Mouse (Mus musculus) stomach, postnatal 0 days (tissue): ENCODE measurements around the gene Ikbke. TPM values are rescaled to one million over a fixed set of nuclear protein-coding genes. Genes with fewer than 3 reads are reported as not detected.

Experiments
- ATAC-seq: fragments of 200-750 bp; cut with Nextera tagmentation; 2 replicates; pipeline ENCODE4 v1.8.0; 2017; ENCODE audit not compliant: low FRiP score, low TSS enrichment
- DNase-seq: peaks from one replicate; pipeline ENCODE4 v3.0.0-alpha.2; 2016; ENCODE audit warnings: low spot score
- H3K27ac ChIP-seq: fragments of 300-500 bp; sonication (generic); replicated peaks from 2 replicates; pipeline ENCODE4 v1.5.1; 2014; ENCODE audit warnings: mild to moderate bottlenecking, control low read depth
- H3K27me3 ChIP-seq: fragments of 300-500 bp; sonication (generic); 2 replicates; pipeline ENCODE4 v1.6.1; 2014; ENCODE audit warnings: low read length; ENCODE audit not compliant: control insufficient read depth, insufficient read depth
- H3K36me3 ChIP-seq: fragments of 300-500 bp; sonication (generic); 2 replicates; pipeline ENCODE4 v1.6.1; 2014; ENCODE audit warnings: low read length, mixed read lengths; ENCODE audit not compliant: control insufficient read depth, insufficient read depth
- H3K4me1 ChIP-seq: fragments of 300-500 bp; sonication (generic); replicated peaks from 2 replicates; pipeline ENCODE4 v1.6.1; 2014; ENCODE audit warnings: antibody characterized with exemption; ENCODE audit not compliant: control insufficient read depth, insufficient read depth
- H3K4me2 ChIP-seq: fragments of 300-500 bp; sonication (generic); replicated peaks from 2 replicates; pipeline ENCODE4 v1.6.1; 2014; ENCODE audit warnings: low read depth, mild to moderate bottlenecking, control low read depth, moderate library complexity
- H3K4me3 ChIP-seq: fragments of 300-500 bp; sonication (generic); 2 replicates; pipeline ENCODE4 v1.5.1; 2014; ENCODE audit warnings: low read depth, low read length, control low read depth
- H3K9ac ChIP-seq: fragments of 300-500 bp; sonication (generic); 2 replicates; pipeline ENCODE4 v1.6.1; 2014; ENCODE audit warnings: mild to moderate bottlenecking, low read length, control low read depth, mixed read lengths
- H3K9me3 ChIP-seq: fragments of 300-500 bp; sonication (generic); 2 replicates; pipeline ENCODE4 v1.6.1; 2016; ENCODE audit warnings: low read length; ENCODE audit not compliant: control insufficient read depth
- CTCF ChIP-seq: IDR thresholded peaks from 2 replicates; pipeline ENCODE4 v1.5.1; 2016; ENCODE audit warnings: antibody characterized with exemption, low read depth, mild to moderate bottlenecking, moderate library complexity
- EP300 ChIP-seq: optimal IDR thresholded peaks from 2 replicates; pipeline ENCODE3; 2016; ENCODE audit warnings: antibody characterized with exemption
- WGBS: fragments of 180-500 bp; shearing (Covaris S2); extraction: QIAGEN DNeasy Blood & Tissue Kit; methylation state at CpG from one replicate; pipeline ENCODE4 v1.1.7; 2014; 5-methylcytosine and 5-hydroxymethylcytosine counted together
- polyA plus RNA-seq: library from polyadenylated mRNA; unstranded; fragments of >200 nt; fragmentation: Nextera tagmentation; extraction: Ambion mirVana; gene quantifications from 2 replicates; pipeline ENCODE4 v1.2.1, GENCODE M21; 2015

The Ikbke gene
- polyA plus RNA-seq, 1 experiment from 2014 or later, result 4.5 TPM

DNA sequence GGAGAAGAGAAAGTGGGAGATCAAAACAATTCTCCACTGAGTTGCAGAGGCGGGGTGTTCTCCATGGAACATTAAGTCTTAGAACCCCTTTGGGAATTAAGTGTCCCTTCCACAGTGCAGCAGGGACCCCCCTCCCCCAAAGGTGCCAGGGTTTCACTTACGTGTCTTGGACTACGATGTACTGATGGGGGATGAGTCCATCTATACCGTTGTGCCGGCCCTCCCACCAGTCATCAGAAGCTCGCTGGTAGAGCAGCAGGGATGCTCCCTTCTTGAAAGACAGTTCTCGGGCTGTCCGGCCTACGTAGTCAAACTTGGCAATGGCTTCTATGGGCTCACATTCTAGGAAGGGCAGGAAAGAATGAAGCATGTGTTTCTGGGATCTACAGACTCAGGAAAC is 18.8 kb upstream of the Ikbke start:
- ATAC-seq (no peak), DNase-seq (no peak)
- H3K4me1 ChIP-seq, result no peaks in the 10 kb centered on the region
- peaks cover 2% of the 10 kb centered on the region; the same call in 1 of the 2 replicates for H3K36me3 ChIP-seq
- H3K27me3 ChIP-seq, result no peaks in the 10 kb centered on the region
- WGBS, result 97% methylated on average over 9 of the region's 9 CpGs
- H3K27ac ChIP-seq, result no peak overlapping the region
- no peaks in the 10 kb centered on the region for H3K9me3 ChIP-seq
- no peak overlapping the region for H3K9ac ChIP-seq
- no peak for TF ChIP-seq CTCF
- TF ChIP-seq EP300, result no peak
- no peak overlapping the region for H3K4me2 ChIP-seq
- H3K4me3 ChIP-seq, result no peak overlapping the region

DNA sequence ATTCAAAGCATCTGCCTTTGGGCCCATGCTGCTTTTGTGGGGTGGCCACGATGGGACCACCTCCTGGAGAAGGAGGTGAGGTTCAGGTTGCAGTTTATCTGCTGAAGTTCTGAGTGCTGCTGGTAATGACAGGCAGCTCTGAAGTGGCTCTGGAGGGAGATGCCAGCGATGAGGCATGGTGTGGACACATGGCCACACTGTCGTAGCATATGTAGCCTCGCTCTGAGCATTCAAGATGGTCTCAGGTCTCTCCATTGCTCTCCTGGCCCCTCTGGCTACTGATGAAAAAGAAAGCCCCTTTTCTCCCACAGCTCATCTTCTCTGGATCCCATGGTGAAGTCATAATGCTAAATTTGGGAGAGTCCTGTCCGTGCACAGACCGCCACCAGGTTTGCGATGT is 17.3 kb upstream of the Ikbke start:
- no peaks in the 10 kb centered on the region for H3K9me3 ChIP-seq
- TF ChIP-seq EP300 (no peak), CTCF (no peak)
- no peaks in the 10 kb centered on the region for H3K4me1 ChIP-seq
- no peak overlapping the region for H3K9ac ChIP-seq
- H3K36me3 ChIP-seq, result peaks cover 2% of the 10 kb centered on the region; the same call in 1 of the 2 replicates
- H3K27ac ChIP-seq, result no peak overlapping the region
- no peak overlapping the region for H3K4me3 ChIP-seq
- DNase-seq (no peak), ATAC-seq (no peak)
- 87% methylated on average over 7 of the region's 7 CpGs for WGBS
- H3K27me3 ChIP-seq, result no peaks in the 10 kb centered on the region
- no peak overlapping the region for H3K4me2 ChIP-seq

DNA sequence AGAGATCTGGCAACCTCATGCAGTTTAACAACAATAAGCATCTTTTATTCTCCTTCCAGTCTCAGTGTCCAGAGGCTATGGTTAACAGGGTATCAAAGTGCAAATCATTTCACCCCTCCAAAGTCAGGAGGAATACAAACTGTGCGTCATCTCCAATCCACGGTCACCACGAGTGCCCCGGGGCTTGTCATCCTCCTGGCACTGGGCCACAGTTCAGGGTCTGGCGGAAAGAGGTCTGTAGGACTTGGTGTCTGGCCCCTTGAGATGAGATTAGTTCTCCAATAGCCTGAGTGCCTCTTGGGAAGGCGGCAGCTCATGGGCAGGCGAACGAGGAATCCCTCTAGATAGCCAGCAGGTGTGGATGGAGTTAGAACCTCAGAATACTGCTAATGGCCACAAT is 15.8 kb upstream of the Ikbke start:
- Histone ChIP-seq H3K4me1 (no peaks in the 10 kb centered on the region), H3K4me3 (no peak overlapping the region), H3K4me2 (no peak overlapping the region), H3K27me3 (no peaks in the 10 kb centered on the region), H3K9ac (no peak overlapping the region), H3K9me3 (no peaks in the 10 kb centered on the region), H3K36me3 (peaks cover 1% of the 10 kb centered on the region; the same call in 1 of the 2 replicates), H3K27ac (no peak overlapping the region)
- WGBS, result 88% methylated on average over 8 of the region's 8 CpGs
- DNase-seq (no peak), ATAC-seq (no peak)
- no peak for TF ChIP-seq CTCF
- TF ChIP-seq EP300, result no peak

GRCm38 (mm10) chr1:131293922-131294250 is 14.5 kb upstream of the Ikbke start:
- H3K36me3 ChIP-seq, result no peaks in the 10 kb centered on the region; the same call in 1 of the 2 replicates
- no peak overlapping the region for H3K27ac ChIP-seq
- no peaks in the 10 kb centered on the region for H3K27me3 ChIP-seq
- DNase-seq (no peak), ATAC-seq (peak; percentile 16; the same call in 1 of the 2 replicates)
- no peak overlapping the region for H3K4me3 ChIP-seq
- no peaks in the 10 kb centered on the region for H3K9me3 ChIP-seq
- WGBS, result 70% methylated on average over 2 of the region's 2 CpGs
- no peak overlapping the region for H3K4me2 ChIP-seq
- no peaks in the 10 kb centered on the region for H3K4me1 ChIP-seq
- TF ChIP-seq CTCF, result no peak
- H3K9ac ChIP-seq, result no peak overlapping the region

GRCm38 (mm10) chr1:131293221-131293921 is 14.0 kb upstream of the Ikbke start:
- ATAC-seq (no peak), DNase-seq (no peak)
- Histone ChIP-seq H3K27me3 (no peaks in the 10 kb centered on the region), H3K4me2 (no peak overlapping the region), H3K9me3 (no peaks in the 10 kb centered on the region), H3K4me3 (no peak overlapping the region), H3K36me3 (no peaks in the 10 kb centered on the region; the same call in 1 of the 2 replicates), H3K4me1 (no peaks in the 10 kb centered on the region), H3K9ac (no peak overlapping the region), H3K27ac (no peak overlapping the region)
- 82% methylated on average over 4 of the region's 4 CpGs for WGBS
- TF ChIP-seq CTCF, result peak; percentile 36; the same call in 1 of the 2 replicates
- TF ChIP-seq EP300, result no peak

GRCm38 (mm10) chr1:131290648-131291047 is 11.2 kb upstream of the Ikbke start:
- WGBS, result 44% methylated on average over 2 of the region's 2 CpGs
- ATAC-seq, result peak; percentile 43; the same call in 1 of the 2 replicates
- H3K4me1 ChIP-seq, result no peaks in the 10 kb centered on the region
- H3K4me3 ChIP-seq, result no peak overlapping the region
- no peak overlapping the region for H3K27ac ChIP-seq
- TF ChIP-seq CTCF (peak; percentile 85), EP300 (no peak)
- no peaks in the 10 kb centered on the region; the same call in 1 of the 2 replicates for H3K36me3 ChIP-seq
- no peaks in the 10 kb centered on the region for H3K27me3 ChIP-seq
- no peak overlapping the region for H3K4me2 ChIP-seq
- no peaks in the 10 kb centered on the region for H3K9me3 ChIP-seq
- peak; percentile 74 for DNase-seq
- H3K9ac ChIP-seq, result no peak overlapping the region
